Mouse (Mus musculus): ENCODE data around the gene Ccin. TPM values are rescaled to one million over a fixed set of nuclear protein-coding genes. Genes with fewer than 3 reads are reported as not detected.

Gene Ccin
- polyA plus RNA-seq, 1 experiment from 2014 or later = not detected

DNA sequence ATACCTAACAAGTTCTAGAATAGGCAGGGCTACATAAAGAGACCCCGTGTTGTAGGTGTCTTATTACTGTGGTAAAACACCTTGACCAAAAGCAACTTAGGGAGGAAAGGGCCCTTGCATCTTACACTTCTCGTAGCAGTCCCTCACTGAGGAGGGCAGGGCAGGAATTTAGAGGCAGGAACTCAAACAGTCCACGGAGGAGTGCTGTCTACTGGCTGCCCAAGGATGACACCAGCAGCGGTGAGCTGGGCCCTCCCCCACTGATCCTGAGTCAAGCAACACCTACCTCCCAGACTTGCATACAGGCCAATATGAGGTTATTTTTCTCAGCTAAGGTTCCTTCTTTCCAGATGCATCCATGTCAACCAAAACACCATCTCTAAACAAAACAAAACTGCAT is 3.0 kb upstream of the Ccin start:
- no peak overlapping the region for H3K27ac ChIP-seq
- peaks cover 22% of the 10 kb centered on the region for H3K4me1 ChIP-seq
- no peak overlapping the region for H3K4me3 ChIP-seq
- H3K27me3 ChIP-seq (ENCODE audit: low read depth, poor library complexity, severe bottlenecking) = 0 out of 2 replicates have a peak, but pooled peaks cover 9% of the 10 kb centered on the region
- H3K36me3 ChIP-seq = no peaks in the 10 kb centered on the region
- H3K9me3 ChIP-seq (replicated peaks) = no peaks in the 10 kb centered on the region
- WGBS = 85% methylated on average over 4 of the region's 4 CpGs
- no peak for DNase-seq (ENCODE audit: low spot score)

DNA sequence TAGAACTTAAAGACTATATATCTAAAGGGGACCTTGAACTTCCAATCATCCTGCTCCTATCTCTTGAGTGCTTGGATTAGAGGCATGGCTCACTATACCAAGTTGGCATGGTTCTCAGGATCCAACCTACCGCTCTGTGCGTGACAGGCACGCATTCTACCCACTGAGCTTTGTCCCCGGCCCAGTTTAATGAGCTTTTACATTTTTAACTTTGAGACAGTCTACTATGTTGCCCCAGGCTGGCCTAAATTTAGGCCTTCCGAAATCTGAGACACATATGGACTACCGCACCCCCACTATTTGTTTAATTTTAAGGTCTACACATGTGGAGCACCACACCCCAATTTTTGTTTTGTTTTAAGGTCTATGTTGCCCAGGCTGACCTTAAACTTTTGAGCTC is 2.4 kb upstream of the Ccin start:
- H3K4me1 ChIP-seq = peaks cover 22% of the 10 kb centered on the region
- WGBS = 98% methylated on average over 6 of the region's 6 CpGs
- no peak overlapping the region for H3K4me3 ChIP-seq
- H3K9me3 ChIP-seq (replicated peaks) = no peaks in the 10 kb centered on the region
- H3K27me3 ChIP-seq (ENCODE audit: low read depth, poor library complexity, severe bottlenecking) = 0 out of 2 replicates have a peak, but pooled peaks cover 9% of the 10 kb centered on the region
- no peaks in the 10 kb centered on the region for H3K36me3 ChIP-seq
- 0 out of 2 replicates have a peak overlapping the region, but pooled peaks have one; percentile 51 for H3K27ac ChIP-seq
- DNase-seq (ENCODE audit: low spot score) = no peak

GRCm38 (mm10) chr4:43981251-43981650 is 2.0 kb upstream of the Ccin start:
- no peaks in the 10 kb centered on the region for H3K9me3 ChIP-seq (replicated peaks)
- no peaks in the 10 kb centered on the region for H3K36me3 ChIP-seq
- no peak for DNase-seq (ENCODE audit: low spot score)
- H3K4me3 ChIP-seq = no peak overlapping the region
- peak overlapping the region; percentile 51 for H3K27ac ChIP-seq
- H3K4me1 ChIP-seq = peaks cover 22% of the 10 kb centered on the region
- WGBS = 92% methylated on average over 7 of the region's 7 CpGs
- H3K27me3 ChIP-seq (ENCODE audit: low read depth, poor library complexity, severe bottlenecking) = 0 out of 2 replicates have a peak, but pooled peaks cover 9% of the 10 kb centered on the region

GRCm38 (mm10) chr4:43982053-43982732 is 1.1 kb upstream of the Ccin start:
- no peaks in the 10 kb centered on the region for H3K9me3 ChIP-seq (replicated peaks)
- H3K4me1 ChIP-seq = peaks cover 22% of the 10 kb centered on the region
- WGBS = 2% methylated on average over 24 of the region's 24 CpGs
- peak; percentile 98 for DNase-seq (ENCODE audit: low spot score)
- H3K4me3 ChIP-seq = peak overlapping the region; percentile 50
- H3K36me3 ChIP-seq = no peaks in the 10 kb centered on the region
- H3K27me3 ChIP-seq (ENCODE audit: low read depth, poor library complexity, severe bottlenecking) = 0 out of 2 replicates have a peak, but pooled peaks cover 9% of the 10 kb centered on the region
- peak overlapping the region; percentile 91 for H3K27ac ChIP-seq

GRCm38 (mm10) chr4:43983756-43984155 is 473 bp downstream of the Ccin start:
- Histone ChIP-seq H3K27ac (no peak overlapping the region), H3K27me3 (ENCODE audit: low read depth, poor library complexity, severe bottlenecking) (0 out of 2 replicates have a peak, but pooled peaks cover 3% of the 10 kb centered on the region), H3K9me3 (replicated peaks) (no peaks in the 10 kb centered on the region), H3K36me3 (no peaks in the 10 kb centered on the region), H3K4me3 (no peak overlapping the region), H3K4me1 (peaks cover 16% of the 10 kb centered on the region)
- DNase-seq (ENCODE audit: low spot score) = no peak
- WGBS = 92% methylated on average over 22 of the region's 22 CpGs

DNA sequence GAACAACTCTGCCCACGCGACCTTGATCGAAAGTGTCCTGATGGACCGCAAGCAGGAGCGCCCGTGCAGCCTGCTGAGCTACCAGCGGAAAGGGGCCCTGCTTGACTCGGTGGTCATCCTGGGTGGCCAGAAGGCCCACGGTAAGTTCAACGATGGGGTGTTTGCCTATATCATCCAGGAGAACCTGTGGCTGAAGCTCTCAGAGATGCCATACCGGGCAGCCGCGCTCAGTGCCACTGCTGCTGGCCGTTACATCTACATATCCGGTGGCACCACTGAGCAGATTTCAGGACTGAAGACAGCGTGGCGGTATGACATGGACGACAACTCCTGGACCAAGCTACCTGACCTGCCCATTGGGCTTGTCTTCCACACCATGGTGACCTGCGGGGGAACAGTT is 1.0 kb downstream of the Ccin start:
- H3K4me1 ChIP-seq = peaks cover 10% of the 10 kb centered on the region
- H3K36me3 ChIP-seq = no peaks in the 10 kb centered on the region
- no peak overlapping the region for H3K4me3 ChIP-seq
- no peaks in the 10 kb centered on the region for H3K9me3 ChIP-seq (replicated peaks)
- 0 out of 2 replicates have a peak, but pooled peaks cover 3% of the 10 kb centered on the region for H3K27me3 ChIP-seq (ENCODE audit: low read depth, poor library complexity, severe bottlenecking)
- no peak overlapping the region for H3K27ac ChIP-seq
- peak; percentile 26 for DNase-seq (ENCODE audit: low spot score)
- WGBS = 92% methylated on average over 19 of the region's 19 CpGs

DNA sequence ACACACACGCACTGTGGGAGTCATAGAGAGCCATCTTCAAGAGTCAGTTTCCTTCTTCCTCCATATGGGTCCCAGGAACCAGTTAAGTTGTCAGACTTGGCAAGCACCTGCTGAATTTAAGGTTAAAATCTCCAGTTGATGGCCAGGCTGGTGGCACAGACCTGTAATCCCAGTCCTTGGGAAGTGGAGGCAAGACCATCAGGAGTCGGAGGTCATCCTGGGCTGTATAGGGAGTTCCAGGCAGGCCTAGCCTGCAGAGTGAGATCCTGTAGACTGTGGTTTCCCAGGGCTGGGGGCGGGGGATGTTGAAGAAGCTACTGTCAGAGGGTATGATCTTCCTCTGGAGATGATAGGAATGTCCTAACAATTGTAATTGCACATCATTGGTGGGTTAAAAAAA is 5.7 kb downstream of the Ccin start:
- Histone ChIP-seq H3K4me1 (no peaks in the 10 kb centered on the region), H3K27ac (no peak overlapping the region), H3K27me3 (ENCODE audit: low read depth, poor library complexity, severe bottlenecking) (0 out of 2 replicates have a peak, but pooled peaks cover 3% of the 10 kb centered on the region), H3K36me3 (no peaks in the 10 kb centered on the region), H3K9me3 (replicated peaks) (no peaks in the 10 kb centered on the region), H3K4me3 (no peak overlapping the region)
- DNase-seq (ENCODE audit: low spot score) = peak; percentile 15
- WGBS = 89% methylated on average over 3 of the region's 3 CpGs

DNA sequence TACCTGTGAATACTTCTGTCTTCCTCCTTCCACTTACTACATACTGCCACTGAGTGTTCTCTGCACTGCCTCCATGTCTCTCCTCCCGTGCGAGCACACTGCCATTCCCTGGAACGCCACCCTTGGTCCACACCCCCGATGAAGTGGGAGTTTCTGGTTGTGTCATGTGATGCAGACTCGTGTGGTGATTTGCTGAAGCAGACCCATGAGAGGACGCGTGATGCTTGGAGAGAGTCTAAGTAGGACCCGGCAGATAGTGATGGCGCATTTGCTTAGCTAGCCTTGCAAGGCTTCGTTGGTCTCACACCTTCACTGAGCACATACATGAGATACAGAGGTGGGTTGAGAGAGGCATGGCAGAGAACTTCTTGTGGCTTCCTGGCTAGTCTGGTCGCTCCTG is 9.8 kb downstream of the Ccin start:
- DNase-seq (ENCODE audit: low spot score) = peak; percentile 21
- Histone ChIP-seq H3K36me3 (no peaks in the 10 kb centered on the region), H3K27ac (no peak overlapping the region), H3K4me3 (no peak overlapping the region), H3K9me3 (replicated peaks) (no peaks in the 10 kb centered on the region), H3K27me3 (ENCODE audit: low read depth, poor library complexity, severe bottlenecking) (no peaks in the 10 kb centered on the region), H3K4me1 (no peaks in the 10 kb centered on the region)
- 93% methylated on average over 11 of the region's 11 CpGs for WGBS

- no peaks in the 10 kb centered on the region for H3K4me1 ChIP-seq
- whole genome bisulfite sequencing = 74% methylated on average over 2 of the region's 2 CpGs
- H3K4me3 ChIP-seq = no peak overlapping the region
- no peaks in the 10 kb centered on the region for H3K36me3 ChIP-seq
- H3K9me3 ChIP-seq (replicated peaks) = no peaks in the 10 kb centered on the region
- no peak for DNase-seq (ENCODE audit: low spot score)
- H3K27me3 ChIP-seq (ENCODE audit: low read depth, poor library complexity, severe bottlenecking) = no peaks in the 10 kb centered on the region
- no peak overlapping the region for H3K27ac ChIP-seq
Measured at GRCm38 (mm10) chr4:43994342-43994741, 11.1 kb downstream of the Ccin start.

GRCm38 (mm10) chr4:44003622-44004021 is 20.3 kb downstream of the Ccin start:
- H3K4me3 ChIP-seq = no peak overlapping the region
- no peak for DNase-seq (ENCODE audit: low spot score)
- H3K27ac ChIP-seq = no peak overlapping the region
- H3K4me1 ChIP-seq = no peaks in the 10 kb centered on the region
- no peaks in the 10 kb centered on the region for H3K9me3 ChIP-seq (replicated peaks)
- no peaks in the 10 kb centered on the region for H3K27me3 ChIP-seq (ENCODE audit: low read depth, poor library complexity, severe bottlenecking)
- H3K36me3 ChIP-seq = no peaks in the 10 kb centered on the region
- 91% methylated on average over 6 of the region's 6 CpGs for WGBS

- Histone ChIP-seq H3K36me3 (no peaks in the 10 kb centered on the region), H3K9me3 (replicated peaks) (no peaks in the 10 kb centered on the region), H3K27ac (no peak within 1 kb of the TSS), H3K27me3 (ENCODE audit: low read depth, poor library complexity, severe bottlenecking) (no peaks in the 10 kb centered on the region), H3K4me1 (no peaks in the 10 kb centered on the region), H3K4me3 (no peak within 1 kb of the TSS)
- DNase-seq (ENCODE audit: low spot score) = no peak
- WGBS = 91% methylated on average over 5 of the region's 5 CpGs
Measured at GRCm38 (mm10) chr4:44004126-44004525, 20.8 kb downstream of the Ccin start, which contains the start of gene Clta. Clta (plus strand) TSS chr4:44004452.

- H3K36me3 ChIP-seq = no peaks in the 10 kb centered on the region
- no peak for DNase-seq (ENCODE audit: low spot score)
- no peaks in the 10 kb centered on the region for H3K27me3 ChIP-seq (ENCODE audit: low read depth, poor library complexity, severe bottlenecking)
- no peak overlapping the region for H3K27ac ChIP-seq
- 71% methylated on average over 3 of the region's 3 CpGs for WGBS
- no peak overlapping the region for H3K4me3 ChIP-seq
- no peaks in the 10 kb centered on the region for H3K4me1 ChIP-seq
- no peaks in the 10 kb centered on the region for H3K9me3 ChIP-seq (replicated peaks)
Measured at GRCm38 (mm10) chr4:44004623-44005409, 21.5 kb downstream of the Ccin start.

DNA sequence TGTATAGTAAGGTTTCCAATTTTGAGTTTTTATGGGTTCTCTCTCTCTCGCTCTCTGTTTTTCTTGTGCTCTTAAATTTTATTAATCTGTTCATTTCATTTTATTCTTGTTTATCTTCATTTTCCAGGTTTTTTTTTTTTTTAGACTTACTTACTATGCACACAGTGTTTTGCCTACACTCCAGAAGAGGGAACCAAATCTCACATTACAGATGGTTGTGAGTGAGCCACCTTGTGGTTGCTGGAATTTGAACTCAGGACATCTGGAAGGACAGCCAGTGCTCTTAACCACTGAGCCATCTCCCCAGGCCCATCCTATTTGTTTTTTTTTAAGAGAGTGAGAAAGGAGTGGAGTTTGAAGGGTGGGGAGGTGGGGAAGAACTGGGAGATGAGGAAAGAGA is 26.9 kb downstream of the Ccin start:
- no peaks in the 10 kb centered on the region for H3K9me3 ChIP-seq (replicated peaks)
- H3K36me3 ChIP-seq = no peaks in the 10 kb centered on the region
- H3K27ac ChIP-seq = no peak overlapping the region
- no peak overlapping the region for H3K4me3 ChIP-seq
- WGBS = 90% methylated on average over 1 of the region's 1 CpGs
- H3K4me1 ChIP-seq = peaks cover 20% of the 10 kb centered on the region
- H3K27me3 ChIP-seq (ENCODE audit: low read depth, poor library complexity, severe bottlenecking) = no peaks in the 10 kb centered on the region
- no peak for DNase-seq (ENCODE audit: low spot score)
